Mouse (Mus musculus): ENCODE measurements around the gene Magi2.

GRCm38 (mm10) chr5:19309870-19310269 is 83.0 kb downstream of the Magi2 start:
- TF ChIP-seq CTCF (IDR thresholded peaks at IDR 0.05) = no peak
- no peak for TF ChIP-seq EP300 (IDR thresholded peaks at IDR 0.05)

Measured in lung, postnatal 0 days (tissue).